Mouse (Mus musculus) right cerebral cortex, adult 18-20 months (tissue): ENCODE measurements around the gene Xrcc6.
"Not testable (repeated sequence)": the region's sequence is repeated elsewhere in the genome, so short reads cannot be mapped to it uniquely, and the experiment has no call there.

Experiments
- DNase-seq: peaks from one replicate; pipeline ENCODE4 v3.0.0; 2022; ENCODE audit warnings: mixed read lengths

Xrcc6 gene

GRCm38 (mm10) chr15:81966062-81966829 is 21.4 kb upstream of the Xrcc6 start:
- no peak for DNase-seq

- DNase-seq = no peak
Observed at GRCm38 (mm10) chr15:81967821-81968220, 19.8 kb upstream of the Xrcc6 start.

GRCm38 (mm10) chr15:81968447-81968846 is 19.2 kb upstream of the Xrcc6 start:
- no peak for DNase-seq

GRCm38 (mm10) chr15:81969173-81969572 is 18.5 kb upstream of the Xrcc6 start:
- DNase-seq = no peak

GRCm38 (mm10) chr15:81969635-81970034 is 18.0 kb upstream of the Xrcc6 start:
- DNase-seq = not testable (repeated sequence)

GRCm38 (mm10) chr15:81970498-81970897 is 17.1 kb upstream of the Xrcc6 start:
- DNase-seq = not testable (repeated sequence)

- not testable (repeated sequence) for DNase-seq
Observed at GRCm38 (mm10) chr15:81975156-81975555, 12.5 kb upstream of the Xrcc6 start.

GRCm38 (mm10) chr15:81980321-81980720 is 7.3 kb upstream of the Xrcc6 start, which contains the start of gene 1700029P11Rik:
1700029P11Rik (plus strand) TSS chr15:81980540.
- DNase-seq = no peak

GRCm38 (mm10) chr15:81982173-81982572 is 5.5 kb upstream of the Xrcc6 start:
- DNase-seq = no peak

- DNase-seq = no peak
Observed at GRCm38 (mm10) chr15:81985267-81986161, 2.1 kb upstream of the Xrcc6 start.

- peak; percentile 81 for DNase-seq
Observed at GRCm38 (mm10) chr15:81989371-81990062, 1.9 kb downstream of the Xrcc6 start.

- no peak for DNase-seq
Observed at GRCm38 (mm10) chr15:81990549-81990948, 2.9 kb downstream of the Xrcc6 start.

GRCm38 (mm10) chr15:81993992-81994391 is 6.4 kb downstream of the Xrcc6 start:
- DNase-seq = no peak

GRCm38 (mm10) chr15:82004257-82004656 is 16.6 kb downstream of the Xrcc6 start:
- no peak for DNase-seq

- DNase-seq = no peak
Observed at GRCm38 (mm10) chr15:82011947-82012346, 24.3 kb downstream of the Xrcc6 start.

GRCm38 (mm10) chr15:82014745-82015391 is 27.2 kb downstream of the Xrcc6 start:
- DNase-seq = no peak

- DNase-seq = peak; percentile 35
Observed at GRCm38 (mm10) chr15:82015392-82016100, 27.9 kb downstream of the Xrcc6 start.

- DNase-seq = peak; percentile 100
Observed at GRCm38 (mm10) chr15:82016101-82016808, 28.6 kb downstream of the Xrcc6 start.

GRCm38 (mm10) chr15:82016830-82017229 is 29.2 kb downstream of the Xrcc6 start:
- DNase-seq = no peak

GRCm38 (mm10) chr15:82017461-82017860 is 29.8 kb downstream of the Xrcc6 start:
- no peak for DNase-seq

GRCm38 (mm10) chr15:82019288-82019687 is 31.7 kb downstream of the Xrcc6 start:
- DNase-seq = no peak
